Mouse (Mus musculus) lung, embryonic 14.5 days (tissue): ENCODE measurements around the gene Upf1. TPM values are rescaled to one million over a fixed set of nuclear protein-coding genes. Genes with fewer than 3 reads are reported as not detected.

Source experiments
- ATAC-seq: fragments of 200-750 bp; cut with Nextera tagmentation; 2 replicates; pipeline ENCODE4 v1.8.0; 2017; ENCODE audit warnings: mild to moderate bottlenecking, moderate TSS enrichment, moderate library complexity; ENCODE audit not compliant: insufficient read depth
- DNase-seq: peaks from one replicate; pipeline ENCODE4 v3.0.0-alpha.2; 2015
- H3K27ac ChIP-seq: fragments of 300-500 bp; sonication (generic); 2 replicates; pipeline ENCODE4 v1.5.1; 2014; ENCODE audit warnings: low read depth, mild to moderate bottlenecking, moderate library complexity
- H3K27me3 ChIP-seq: fragments of 300-500 bp; sonication (generic); 2 replicates; pipeline ENCODE4 v1.6.1; 2014; ENCODE audit warnings: low read length, control low read depth; ENCODE audit not compliant: insufficient read depth
- H3K36me3 ChIP-seq: fragments of 300-500 bp; sonication (generic); 2 replicates; pipeline ENCODE4 v1.6.1; 2014; ENCODE audit warnings: control low read depth; ENCODE audit not compliant: insufficient read depth
- H3K4me1 ChIP-seq: fragments of 300-500 bp; sonication (generic); 2 replicates; pipeline ENCODE4 v1.6.1; 2014; ENCODE audit warnings: antibody characterized with exemption, control low read depth; ENCODE audit not compliant: insufficient read depth
- H3K4me2 ChIP-seq: fragments of 300-500 bp; sonication (generic); 2 replicates; pipeline ENCODE4 v1.6.1; 2014; ENCODE audit warnings: mild to moderate bottlenecking
- H3K4me3 ChIP-seq: fragments of 300-500 bp; sonication (generic); 2 replicates; pipeline ENCODE4 v1.5.1; 2014; ENCODE audit warnings: low read depth, low read length
- H3K9ac ChIP-seq: fragments of 300-500 bp; sonication (generic); 2 replicates; pipeline ENCODE4 v1.6.1; 2014
- H3K9me3 ChIP-seq: fragments of 300-500 bp; sonication (generic); 2 replicates; pipeline ENCODE4 v1.6.1; 2016; ENCODE audit warnings: low read depth, low read length, control low read depth
- CTCF ChIP-seq: IDR thresholded peaks from 2 replicates; pipeline ENCODE4 v1.5.1; 2016; ENCODE audit warnings: antibody characterized with exemption, low read depth
- WGBS: fragments of 180-500 bp; shearing (Covaris S2); extraction: QIAGEN DNeasy Blood & Tissue Kit; methylation state at CpG from one replicate; pipeline ENCODE4 v1.1.7; 2014; 5-methylcytosine and 5-hydroxymethylcytosine counted together
- polyA plus RNA-seq: library from polyadenylated mRNA; unstranded; fragments of >200 nt; fragmentation: Nextera tagmentation; extraction: Ambion mirVana; gene quantifications from 2 replicates; pipeline ENCODE4 v1.2.1, GENCODE M21; 2014

The Upf1 gene
- polyA plus RNA-seq, 1 experiment from 2014 or later, result 27.2 TPM

DNA sequence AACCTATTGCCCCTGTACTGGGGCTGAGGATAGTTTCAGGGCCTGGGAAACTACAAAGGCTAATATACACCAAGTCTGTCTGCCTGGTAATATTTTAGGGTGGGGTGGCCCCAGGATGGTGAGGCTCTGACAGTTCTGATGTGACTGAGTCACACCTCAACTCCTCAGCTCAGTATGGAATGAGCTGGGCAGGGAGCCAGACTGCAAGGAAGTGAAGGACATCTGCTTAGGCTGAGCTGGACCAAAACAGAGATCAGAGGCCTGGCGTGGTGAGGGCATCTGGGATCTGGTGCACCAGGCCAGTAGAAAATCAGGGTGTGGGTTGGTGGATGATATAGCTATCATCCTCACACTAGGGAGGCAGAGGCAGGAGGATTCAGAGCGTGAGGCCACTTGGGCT lies 36.6 kb upstream of the Upf1 start:
- Histone ChIP-seq H3K4me2 (no peak overlapping the region), H3K9me3 (no peaks in the 10 kb centered on the region), H3K4me3 (no peak overlapping the region), H3K4me1 (no peaks in the 10 kb centered on the region), H3K27ac (no peak overlapping the region), H3K9ac (peak overlapping the region; percentile 16; the same call in 1 of the 2 replicates), H3K36me3 (peaks cover 34% of the 10 kb centered on the region), H3K27me3 (no peaks in the 10 kb centered on the region)
- no peak for TF ChIP-seq CTCF
- DNase-seq, result no peak
- no peak for ATAC-seq
- 81% methylated on average over 2 of the region's 2 CpGs for WGBS

DNA sequence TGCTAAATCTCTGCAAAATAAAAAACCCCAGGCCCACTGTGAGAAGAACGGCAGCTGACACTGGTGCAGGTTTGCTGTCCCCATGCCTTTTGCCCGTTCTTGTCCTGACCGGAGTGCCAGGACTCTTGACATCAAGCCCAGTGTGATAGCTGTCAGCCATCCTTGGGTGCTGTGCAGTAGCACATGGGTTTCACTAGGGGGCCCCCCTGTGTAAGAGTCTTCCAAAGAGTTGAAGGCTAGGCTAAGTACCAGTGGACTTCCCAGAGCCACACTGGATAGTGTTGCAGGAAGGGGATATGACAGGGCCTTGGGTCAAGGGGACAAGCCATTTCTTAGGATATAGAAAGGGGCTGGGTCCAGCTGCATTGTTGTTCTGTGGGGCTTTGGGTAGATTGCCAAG lies 30.2 kb upstream of the Upf1 start:
- Histone ChIP-seq H3K4me1 (no peaks in the 10 kb centered on the region), H3K27ac (no peak overlapping the region), H3K4me3 (no peak overlapping the region), H3K27me3 (0 out of 2 replicates have a peak, but pooled peaks cover 2% of the 10 kb centered on the region), H3K36me3 (peaks cover 25% of the 10 kb centered on the region), H3K9me3 (no peaks in the 10 kb centered on the region), H3K9ac (no peak overlapping the region), H3K4me2 (no peak overlapping the region)
- WGBS, result 32% methylated on average over 3 of the region's 3 CpGs
- DNase-seq, result peak; percentile 85
- peak; percentile 87 for TF ChIP-seq CTCF
- ATAC-seq, result peak; percentile 75

DNA sequence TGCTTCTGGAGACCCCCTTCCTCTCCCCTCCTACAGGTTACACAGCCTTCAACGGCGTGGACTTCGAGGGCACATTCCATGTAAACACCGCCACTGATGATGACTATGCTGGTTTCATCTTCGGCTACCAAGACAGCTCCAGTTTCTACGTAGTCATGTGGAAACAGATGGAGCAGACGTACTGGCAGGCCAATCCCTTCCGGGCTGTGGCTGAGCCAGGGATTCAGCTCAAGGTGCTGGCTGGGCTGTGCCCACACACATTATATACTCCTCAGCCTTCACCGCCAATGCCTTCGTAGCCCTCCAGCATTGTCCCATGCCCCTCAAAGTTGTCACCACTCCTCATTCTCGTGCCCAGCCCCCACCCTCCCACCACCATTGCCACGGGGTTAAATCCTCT lies 27.0 kb upstream of the Upf1 start:
- 81% methylated on average over 12 of the region's 12 CpGs for WGBS
- H3K4me2 ChIP-seq, result no peak overlapping the region
- H3K9ac ChIP-seq, result no peak overlapping the region
- ATAC-seq (no peak), DNase-seq (no peak)
- H3K9me3 ChIP-seq, result no peaks in the 10 kb centered on the region
- H3K27ac ChIP-seq, result no peak overlapping the region
- TF ChIP-seq CTCF, result no peak
- H3K4me1 ChIP-seq, result no peaks in the 10 kb centered on the region
- no peak overlapping the region for H3K4me3 ChIP-seq
- H3K27me3 ChIP-seq, result peaks cover 34% of the 10 kb centered on the region
- no peaks in the 10 kb centered on the region for H3K36me3 ChIP-seq

DNA sequence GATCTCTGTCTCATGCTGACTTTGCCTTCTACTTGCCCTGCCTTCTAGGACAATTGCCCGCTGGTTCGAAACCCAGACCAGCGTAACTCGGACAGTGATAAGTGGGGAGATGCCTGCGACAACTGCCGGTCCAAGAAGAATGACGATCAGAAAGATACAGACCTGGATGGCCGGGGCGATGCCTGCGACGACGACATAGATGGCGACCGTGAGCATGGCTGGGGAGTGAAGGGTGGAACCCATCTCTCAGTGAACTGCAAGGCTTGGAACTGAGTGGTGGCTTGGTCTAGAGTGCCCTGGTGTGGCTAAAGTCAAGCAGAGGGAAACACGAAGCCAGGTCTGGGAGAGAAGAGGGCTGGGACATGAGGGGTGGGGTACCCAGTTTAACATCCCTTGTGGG lies 24.0 kb upstream of the Upf1 start:
- no peak overlapping the region for H3K4me2 ChIP-seq
- no peak overlapping the region for H3K27ac ChIP-seq
- DNase-seq (no peak), ATAC-seq (no peak)
- H3K27me3 ChIP-seq, result peaks cover 64% of the 10 kb centered on the region
- no peak overlapping the region for H3K4me3 ChIP-seq
- peaks cover 3% of the 10 kb centered on the region; the same call in 1 of the 2 replicates for H3K4me1 ChIP-seq
- no peaks in the 10 kb centered on the region for H3K36me3 ChIP-seq
- H3K9ac ChIP-seq, result no peak overlapping the region
- H3K9me3 ChIP-seq, result no peaks in the 10 kb centered on the region
- WGBS, result 13% methylated on average over 15 of the region's 15 CpGs
- peak; percentile 35 for TF ChIP-seq CTCF

DNA sequence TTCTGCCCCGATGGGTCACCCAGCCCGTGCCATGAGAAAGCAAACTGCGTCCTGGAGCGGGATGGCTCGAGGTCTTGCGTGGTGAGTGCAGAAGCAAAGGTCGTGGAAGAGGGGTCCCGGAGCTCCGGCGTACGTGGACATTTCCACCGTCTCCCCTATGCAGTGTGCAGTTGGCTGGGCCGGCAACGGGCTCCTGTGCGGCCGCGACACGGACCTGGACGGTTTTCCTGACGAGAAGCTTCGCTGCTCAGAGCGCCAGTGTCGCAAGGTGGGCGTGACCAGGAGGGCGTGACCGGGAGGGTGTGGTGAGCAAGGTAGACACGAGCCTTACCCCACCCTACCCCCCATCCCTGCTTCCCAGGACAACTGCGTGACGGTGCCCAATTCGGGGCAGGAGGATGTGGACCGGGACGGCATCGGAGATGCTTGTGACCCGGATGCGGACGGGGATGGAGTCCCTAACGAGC lies 23.2 kb upstream of the Upf1 start:
- Histone ChIP-seq H3K4me1 (peaks cover 3% of the 10 kb centered on the region; the same call in 1 of the 2 replicates), H3K9me3 (no peaks in the 10 kb centered on the region), H3K4me3 (0 out of 2 replicates have a peak overlapping the region, but pooled peaks have one; percentile 12), H3K27ac (no peak overlapping the region), H3K9ac (no peak overlapping the region), H3K36me3 (no peaks in the 10 kb centered on the region), H3K4me2 (peak overlapping the region; percentile 35; the same call in 1 of the 2 replicates), H3K27me3 (peaks cover 71% of the 10 kb centered on the region)
- 6% methylated on average over 37 of the region's 37 CpGs for WGBS
- TF ChIP-seq CTCF, result no peak
- DNase-seq (no peak), ATAC-seq (no peak)

DNA sequence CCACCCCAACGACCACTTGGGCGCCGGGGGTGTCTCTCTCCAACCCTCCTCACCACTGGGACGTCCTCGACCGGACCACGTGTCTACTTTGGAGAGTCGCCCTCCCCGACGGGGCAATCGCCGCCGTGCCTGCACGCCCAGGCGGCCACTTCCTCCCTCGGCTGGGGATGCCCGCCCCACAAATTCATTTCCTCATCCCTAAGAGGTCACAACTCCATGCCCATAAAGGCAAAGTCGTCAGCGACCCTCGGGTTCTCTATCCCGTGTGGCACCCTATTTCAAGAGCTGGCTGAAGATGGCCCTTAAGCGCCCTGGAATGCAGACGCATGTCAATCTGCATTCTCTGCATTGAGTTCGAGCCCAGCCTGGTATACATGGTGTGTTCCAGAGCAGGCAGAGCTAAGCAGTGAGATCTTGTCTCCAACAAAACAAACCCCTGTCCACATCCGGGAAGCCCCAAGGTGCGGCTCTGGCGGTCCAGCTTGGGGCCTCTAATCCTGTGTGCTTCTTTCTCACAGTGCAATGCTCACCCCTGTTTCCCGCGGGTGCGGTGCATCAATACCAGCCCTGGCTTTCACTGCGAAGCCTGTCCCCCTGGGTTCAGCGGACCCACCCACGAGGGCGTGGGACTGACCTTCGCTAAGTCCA lies 22.3 kb upstream of the Upf1 start:
- Histone ChIP-seq H3K27me3 (peaks cover 71% of the 10 kb centered on the region), H3K36me3 (no peaks in the 10 kb centered on the region), H3K27ac (no peak overlapping the region), H3K4me2 (peak overlapping the region; percentile 63), H3K9ac (no peak overlapping the region), H3K4me3 (peak overlapping the region; percentile 38), H3K4me1 (peaks cover 3% of the 10 kb centered on the region; the same call in 1 of the 2 replicates), H3K9me3 (no peaks in the 10 kb centered on the region)
- no peak for TF ChIP-seq CTCF
- no peak; the same call in 1 of the 2 replicates for ATAC-seq
- 5% methylated on average over 35 of the region's 35 CpGs for WGBS
- DNase-seq, result no peak

DNA sequence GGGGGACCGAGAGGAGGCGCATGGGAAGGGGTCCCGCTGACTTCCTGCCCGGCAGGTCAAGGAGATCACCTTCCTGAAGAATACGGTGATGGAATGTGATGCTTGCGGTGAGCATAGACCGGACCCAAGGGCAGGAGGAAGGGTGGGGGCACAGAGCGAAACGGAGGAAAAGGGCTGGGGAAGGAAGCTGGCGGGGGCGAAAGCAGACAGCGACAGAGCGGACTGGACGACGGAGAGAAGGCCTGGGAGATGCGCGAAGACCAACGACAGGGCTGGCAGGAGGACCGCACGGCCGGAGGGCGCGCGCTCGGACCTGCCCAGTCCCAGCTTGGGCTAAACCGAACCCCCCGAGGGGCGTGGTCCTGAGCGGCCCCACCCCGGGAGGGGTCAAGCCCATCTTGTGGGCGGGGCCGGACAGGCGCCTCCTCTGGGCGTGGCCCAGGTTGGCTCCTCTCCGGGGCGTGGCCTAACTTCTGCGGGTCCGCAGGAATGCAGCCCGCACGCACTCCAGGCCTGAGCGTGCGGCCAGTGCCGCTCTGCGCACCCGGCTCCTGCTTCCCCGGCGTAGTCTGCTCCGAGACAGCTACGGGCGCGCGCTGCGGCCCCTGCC lies 21.3 kb upstream of the Upf1 start:
- H3K4me1 ChIP-seq, result peaks cover 3% of the 10 kb centered on the region; the same call in 1 of the 2 replicates

More for the DNA sequence above, 21.3 kb upstream of the Upf1 start:
- H3K27ac ChIP-seq, result no peak overlapping the region
- H3K9ac ChIP-seq, result no peak overlapping the region
- H3K4me3 ChIP-seq, result peak overlapping the region; percentile 38
- TF ChIP-seq CTCF, result no peak
- DNase-seq (peak; percentile 87), ATAC-seq (peak; percentile 82)
- no peaks in the 10 kb centered on the region for H3K9me3 ChIP-seq
- no peaks in the 10 kb centered on the region for H3K36me3 ChIP-seq
- H3K27me3 ChIP-seq, result peaks cover 71% of the 10 kb centered on the region
- under 1% methylated on average over 53 of the region's 53 CpGs for WGBS
- H3K4me2 ChIP-seq, result peak overlapping the region; percentile 63
